Mouse (Mus musculus): ENCODE measurements around the gene Grk2.

- TF ChIP-seq CTCF (IDR thresholded peaks at IDR 0.05; ENCODE audit: low read depth, low read length) (no peak), POLR2A (IDR thresholded peaks at IDR 0.05; ENCODE audit: extremely low read depth, insufficient read depth, low read length) (no peak)
These were observed 1.7 kb downstream of the Grk2 start for GRCm38 (mm10) chr19:4304251-4304821.

All from liver, adult 2 months (tissue).